Mouse (Mus musculus) gastrocnemius, postnatal 25 days (tissue): Measurements from ENCODE around the gene 1700001P01Rik. TPM values are rescaled to one million over a fixed set of nuclear protein-coding genes. Genes with fewer than 3 reads are reported as not detected.
A peak's percentile ranks its signal among the peaks of the same experiment; 100 is the strongest.

Experiments used
- DNase-seq: peaks from one replicate; pipeline ENCODE4 v3.0.0; 2022
- total RNA-seq, 2 experiments: library from RNA; stranded (reverse); gene quantifications; 1 replicate in 1 of 2; 2 replicates in 1 of 2; pipeline ENCODE4 v1.2.3; 2021

1700001P01Rik gene
- total RNA-seq, 2 experiments from 2014 or later = not detected

GRCm38 (mm10) chr11:97809235-97810121 is 33.8 kb upstream of the 1700001P01Rik start:
- DNase-seq = no peak

- DNase-seq = peak; percentile 57
Measured at GRCm38 (mm10) chr11:97808621-97809234, 33.0 kb upstream of the 1700001P01Rik start.

DNA sequence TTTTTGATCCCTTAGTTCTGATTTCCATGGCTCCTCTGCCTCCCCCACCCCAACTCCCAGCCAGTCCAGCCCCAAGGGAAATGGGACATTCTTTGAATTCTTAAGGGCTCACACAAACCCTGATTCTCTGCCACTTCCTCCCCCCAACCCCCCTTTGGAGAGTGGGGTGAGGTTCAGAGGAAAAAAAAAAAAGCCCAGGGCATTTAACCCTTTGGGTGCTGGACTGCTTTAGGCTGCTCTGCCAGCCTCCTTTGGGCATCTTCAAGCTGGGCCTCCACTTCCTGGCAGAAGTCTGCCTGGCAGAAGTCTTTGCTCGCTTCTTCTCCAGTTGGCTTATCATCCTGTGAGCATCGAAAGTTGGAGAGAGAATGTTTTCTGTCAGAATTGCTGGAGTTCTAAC is 32.4 kb upstream of the 1700001P01Rik start:
- no peak for DNase-seq

- no peak for DNase-seq
Measured at GRCm38 (mm10) chr11:97807626-97808025, 31.9 kb upstream of the 1700001P01Rik start.

GRCm38 (mm10) chr11:97806613-97806964 is 30.9 kb upstream of the 1700001P01Rik start:
- DNase-seq = no peak

DNA sequence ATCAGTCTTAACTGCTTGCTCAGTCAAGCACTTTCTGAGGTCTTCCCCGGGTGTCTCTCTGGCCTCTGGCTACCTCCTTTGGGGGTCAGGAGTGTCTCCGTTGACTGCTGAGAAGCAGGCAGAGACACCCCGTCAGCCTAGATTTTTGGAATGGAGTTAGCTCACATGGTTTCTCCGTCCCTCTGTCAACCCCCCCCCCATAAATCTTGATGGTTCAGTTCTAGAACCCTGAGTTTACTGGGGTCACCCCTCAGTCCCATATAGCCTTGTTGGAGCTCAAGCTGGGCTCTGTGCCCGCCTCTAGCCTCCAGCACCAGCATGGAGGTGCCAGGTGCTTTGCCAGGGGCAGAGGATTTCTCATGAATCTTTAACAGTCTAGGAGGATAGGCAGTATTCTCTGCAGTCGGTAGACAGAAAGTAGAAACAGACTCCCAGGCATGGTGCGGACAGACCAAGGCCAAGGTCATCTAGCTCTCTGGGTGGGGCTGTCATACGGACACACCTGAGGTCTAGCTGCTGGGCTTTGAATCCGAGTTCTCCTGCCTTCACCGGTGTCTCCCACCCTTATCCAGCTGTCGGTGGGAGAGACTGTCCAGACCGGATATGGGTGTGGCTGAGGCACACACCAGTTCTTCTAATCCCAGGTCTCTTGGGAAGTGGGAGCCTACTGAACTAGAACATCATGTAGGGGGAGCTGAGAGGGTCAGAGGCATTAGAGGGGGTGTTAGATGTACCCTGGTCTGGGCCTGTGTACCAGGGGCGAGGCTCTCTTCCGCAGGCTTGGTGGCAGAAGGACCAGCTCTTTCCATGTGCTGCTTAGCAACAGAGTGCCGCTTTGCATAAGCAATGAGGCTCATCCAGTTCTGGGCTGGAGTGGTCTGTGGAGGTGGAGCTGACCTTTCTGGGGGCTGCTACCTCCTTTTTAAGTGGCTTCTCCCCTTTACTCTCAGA is 30.2 kb upstream of the 1700001P01Rik start:
- peak; percentile 46 for DNase-seq

DNA sequence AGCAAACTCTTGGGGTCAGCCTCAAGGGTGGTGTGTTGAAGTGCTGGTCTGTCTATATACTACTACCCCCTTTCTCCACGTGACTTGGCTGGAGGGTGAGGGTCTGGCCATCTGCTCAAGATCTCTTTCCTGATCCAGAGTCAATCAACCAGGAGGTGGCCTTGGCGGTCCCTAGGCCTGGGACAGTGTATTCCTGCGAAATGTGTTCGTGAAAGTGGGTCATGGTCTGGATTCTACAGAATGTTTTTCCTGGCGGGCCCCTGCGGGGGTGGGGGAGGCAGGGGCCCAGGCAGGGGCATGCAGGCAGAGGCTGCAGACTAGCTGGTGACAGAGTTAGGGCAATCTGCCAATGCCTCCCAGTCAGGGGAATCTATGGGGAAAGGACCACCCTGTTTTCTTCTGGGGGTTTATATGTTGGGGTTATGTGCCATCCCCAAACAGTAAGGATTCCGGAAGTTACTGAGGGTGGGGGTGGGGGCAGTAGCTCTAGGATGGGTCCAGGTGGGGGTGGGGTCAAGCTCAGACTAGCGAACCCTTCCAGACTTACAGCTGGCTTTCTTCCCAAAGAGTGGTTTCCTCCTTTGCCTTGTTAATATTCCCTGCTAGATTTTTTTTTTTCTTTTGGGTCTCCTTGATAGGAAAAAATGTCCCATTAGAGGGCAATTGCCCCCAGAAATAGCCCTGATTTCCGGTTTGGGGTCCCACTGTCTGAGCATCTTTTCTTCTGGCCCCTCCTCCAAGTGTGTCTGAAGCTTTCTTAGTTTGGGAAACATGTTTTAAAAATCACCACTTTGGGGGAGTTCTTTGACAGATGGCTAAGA is 29.3 kb upstream of the 1700001P01Rik start:
- DNase-seq = no peak

GRCm38 (mm10) chr11:97803847-97804246 is 28.1 kb upstream of the 1700001P01Rik start:
- DNase-seq = no peak

GRCm38 (mm10) chr11:97802495-97802894 is 26.8 kb upstream of the 1700001P01Rik start:
- no peak for DNase-seq

GRCm38 (mm10) chr11:97802194-97802470 is 26.4 kb upstream of the 1700001P01Rik start:
- no peak for DNase-seq

DNA sequence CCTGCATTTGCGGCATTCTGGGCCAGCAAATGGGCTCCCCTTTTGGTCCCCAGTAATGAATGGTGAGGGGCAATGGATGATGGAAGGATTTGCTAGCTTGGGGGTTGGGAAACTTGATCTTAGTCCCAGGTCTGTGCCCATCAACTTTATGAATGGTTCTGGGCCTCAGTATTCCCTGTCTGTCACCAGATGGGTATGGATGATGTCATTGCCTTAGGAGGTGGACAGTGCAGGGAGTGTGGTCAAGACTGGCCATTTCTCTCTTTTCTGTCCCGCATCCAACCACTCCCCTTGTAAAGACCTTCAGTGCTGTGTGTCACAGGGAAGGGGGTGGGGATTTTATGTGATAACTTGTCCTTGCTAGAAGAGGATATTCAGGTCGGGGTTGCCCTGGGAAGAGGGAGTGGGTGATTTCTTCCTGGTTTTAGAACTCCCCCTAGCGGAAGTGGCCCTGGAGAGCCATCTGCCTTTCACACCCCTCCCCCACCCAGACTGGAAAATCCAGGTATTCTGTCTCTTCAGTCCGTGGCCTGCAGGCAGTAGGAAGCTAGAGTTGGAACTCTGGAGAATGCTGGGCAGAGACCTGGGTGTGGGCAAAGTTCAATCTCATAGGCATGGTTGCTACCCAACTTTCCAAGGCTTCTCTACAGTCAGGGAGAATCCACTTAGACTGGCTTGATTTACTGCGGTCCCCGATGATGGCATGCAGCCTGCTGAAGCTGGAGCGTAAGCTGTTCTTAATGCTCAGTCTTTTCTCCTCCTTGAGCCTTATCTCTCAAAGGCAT is 25.9 kb upstream of the 1700001P01Rik start:
- DNase-seq = no peak

DNA sequence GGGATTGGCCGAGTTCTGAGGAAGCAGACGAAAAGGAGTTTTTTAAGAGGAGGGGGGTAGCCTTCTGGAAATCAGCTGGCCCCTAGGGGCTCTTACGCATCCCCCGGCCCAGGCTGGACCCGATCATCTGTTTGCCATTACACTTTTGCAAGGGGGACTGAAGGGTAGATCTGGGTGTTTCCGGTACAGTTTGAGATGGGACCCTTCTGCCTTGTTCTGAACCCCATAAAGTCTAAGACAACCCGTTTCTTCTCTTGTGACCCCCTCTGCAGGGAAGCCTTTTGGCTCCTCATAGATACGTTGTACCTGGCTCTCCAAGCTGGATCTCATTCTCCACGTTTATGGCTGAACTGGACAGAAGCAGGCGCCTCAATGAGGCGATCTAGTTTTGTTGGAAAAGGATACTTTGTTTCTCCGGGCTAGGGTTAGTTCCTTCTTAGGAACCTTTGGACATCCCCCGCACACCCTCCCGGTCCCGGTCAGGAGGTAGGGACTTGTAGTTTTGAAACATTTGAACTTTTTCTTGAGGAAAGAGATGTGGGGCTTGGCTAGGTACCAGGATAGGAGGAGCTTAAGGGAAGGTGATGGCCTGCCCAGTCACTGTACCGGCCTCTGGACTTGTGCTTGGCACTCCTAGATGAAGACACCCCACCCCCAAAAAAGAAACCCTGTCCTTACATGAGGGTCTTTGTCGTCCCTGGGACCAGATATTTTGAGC is 25.1 kb upstream of the 1700001P01Rik start:
- no peak for DNase-seq

DNA sequence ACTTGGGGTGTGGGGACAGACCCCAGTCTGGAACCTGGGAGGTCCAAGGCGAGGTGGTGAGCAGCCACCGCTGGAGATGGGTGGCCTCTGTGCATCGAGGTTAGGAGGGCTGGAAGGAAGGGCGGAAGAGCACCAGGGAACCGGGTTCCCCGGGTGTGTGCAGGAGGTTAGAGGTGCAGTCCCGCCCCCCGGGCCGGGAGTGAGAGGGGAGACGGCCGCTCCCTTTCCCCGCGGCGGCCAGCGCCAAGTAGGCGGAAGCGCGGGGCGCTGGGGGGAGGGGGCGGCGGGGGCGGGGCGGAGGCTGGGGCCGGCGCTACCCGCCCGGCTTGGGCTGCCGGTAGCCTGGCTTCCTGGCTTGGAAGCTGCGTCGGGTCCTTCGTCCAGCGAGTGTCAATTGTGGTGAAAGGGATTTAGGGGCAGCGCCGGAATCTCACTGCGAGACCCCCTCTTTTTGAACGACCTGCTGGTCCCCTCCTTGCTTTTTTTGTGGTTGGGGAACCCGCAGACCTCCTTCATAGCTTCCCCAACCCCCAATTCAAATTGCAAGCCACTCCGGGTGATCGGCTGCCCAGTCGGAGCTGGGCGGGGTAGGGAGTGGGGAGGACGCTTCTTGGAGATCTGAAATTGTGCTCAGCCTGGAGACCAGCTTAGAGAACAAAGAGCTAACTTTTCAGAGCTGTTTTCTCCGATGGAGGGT is 24.4 kb upstream of the 1700001P01Rik start:
- DNase-seq = peak; percentile 78

GRCm38 (mm10) chr11:97799146-97799993 is 23.7 kb upstream of the 1700001P01Rik start:
- DNase-seq = peak; percentile 89

GRCm38 (mm10) chr11:97798782-97799145 is 23.0 kb upstream of the 1700001P01Rik start, which contains the start of gene Lasp1:
Lasp1 (plus strand) TSS chr11:97799000.
- DNase-seq = peak; percentile 79

DNA sequence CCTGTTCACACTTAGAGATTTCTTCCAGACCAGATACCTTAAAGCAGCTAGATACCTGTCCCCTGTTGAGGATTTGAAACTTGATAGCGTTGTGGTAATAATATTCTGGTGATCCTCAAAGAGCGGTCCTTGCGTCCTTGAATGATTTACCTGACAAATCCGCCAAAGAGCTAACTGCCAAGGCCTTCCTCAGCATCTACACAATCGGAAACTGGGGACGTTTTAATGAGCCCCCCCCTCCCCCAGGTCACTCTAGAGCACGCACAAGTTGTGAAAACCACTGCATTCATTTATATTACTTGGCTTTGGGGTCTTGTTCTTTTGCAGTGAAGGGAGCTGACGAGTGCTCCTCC is 22.3 kb upstream of the 1700001P01Rik start:
- DNase-seq = no peak

GRCm38 (mm10) chr11:97797369-97798082 is 21.8 kb upstream of the 1700001P01Rik start:
- peak; percentile 49 for DNase-seq

DNA sequence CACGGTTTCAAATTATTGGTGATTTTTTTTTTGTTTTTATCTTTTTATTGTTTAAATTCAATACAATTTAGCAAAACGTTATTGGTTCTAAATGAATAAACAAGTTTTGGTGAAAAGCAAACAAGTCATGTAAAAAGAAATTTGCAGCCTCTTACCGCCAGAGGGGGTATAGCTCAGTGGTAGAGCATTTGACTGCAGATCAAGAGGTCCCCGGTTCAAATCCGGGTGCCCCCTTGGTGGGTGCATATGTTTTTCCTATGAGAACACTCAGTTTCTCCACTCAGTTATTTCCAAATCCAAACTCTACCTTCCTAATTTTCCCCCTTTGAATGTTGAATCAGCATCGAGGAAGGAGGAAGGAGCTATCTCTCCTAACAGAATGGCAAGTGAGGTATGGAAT is 21.2 kb upstream of the 1700001P01Rik start:
- peak; percentile 48 for DNase-seq
